Mouse (Mus musculus): ENCODE measurements around the gene Fkbp7.

GRCm38 (mm10) chr2:76665531-76665930 lies 7.4 kb downstream of the Fkbp7 start:
- TF ChIP-seq POLR2A (IDR thresholded peaks at IDR 0.05; ENCODE audit: extremely low read depth, insufficient read depth, low read length) (no peak), CTCF (IDR thresholded peaks at IDR 0.05; ENCODE audit: extremely low read depth, insufficient read depth, low read length) (no peak)
